Mouse (Mus musculus) embryo, embryonic 11.5 days (tissue): Measurements from ENCODE around the gene Chd1l.

Experiments
- DNase-seq: peaks from one replicate; pipeline ENCODE4 v3.0.0-alpha.2; 2012; ENCODE audit warnings: low read depth, low spot score

Chd1l gene

DNA sequence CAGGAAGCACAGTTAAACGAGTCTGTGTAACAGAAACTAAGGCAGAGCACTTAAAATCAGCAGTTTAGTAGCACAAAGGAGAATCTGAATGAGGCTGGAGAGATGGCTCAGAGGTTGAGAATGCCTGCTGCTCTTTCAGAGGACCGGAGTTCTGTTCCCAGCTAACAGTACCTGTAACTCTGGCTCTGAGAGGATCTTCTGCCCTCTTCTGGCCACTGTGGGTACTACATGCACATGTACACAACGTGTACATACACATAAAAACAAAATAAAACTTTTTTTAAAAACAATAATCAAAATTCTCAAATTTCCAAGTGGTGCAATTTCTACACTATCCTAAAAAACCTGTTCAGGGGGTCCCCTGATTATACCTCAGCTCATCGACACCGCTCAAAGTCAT lies 85.2 kb downstream of the Chd1l start:
- no peak for DNase-seq

DNA sequence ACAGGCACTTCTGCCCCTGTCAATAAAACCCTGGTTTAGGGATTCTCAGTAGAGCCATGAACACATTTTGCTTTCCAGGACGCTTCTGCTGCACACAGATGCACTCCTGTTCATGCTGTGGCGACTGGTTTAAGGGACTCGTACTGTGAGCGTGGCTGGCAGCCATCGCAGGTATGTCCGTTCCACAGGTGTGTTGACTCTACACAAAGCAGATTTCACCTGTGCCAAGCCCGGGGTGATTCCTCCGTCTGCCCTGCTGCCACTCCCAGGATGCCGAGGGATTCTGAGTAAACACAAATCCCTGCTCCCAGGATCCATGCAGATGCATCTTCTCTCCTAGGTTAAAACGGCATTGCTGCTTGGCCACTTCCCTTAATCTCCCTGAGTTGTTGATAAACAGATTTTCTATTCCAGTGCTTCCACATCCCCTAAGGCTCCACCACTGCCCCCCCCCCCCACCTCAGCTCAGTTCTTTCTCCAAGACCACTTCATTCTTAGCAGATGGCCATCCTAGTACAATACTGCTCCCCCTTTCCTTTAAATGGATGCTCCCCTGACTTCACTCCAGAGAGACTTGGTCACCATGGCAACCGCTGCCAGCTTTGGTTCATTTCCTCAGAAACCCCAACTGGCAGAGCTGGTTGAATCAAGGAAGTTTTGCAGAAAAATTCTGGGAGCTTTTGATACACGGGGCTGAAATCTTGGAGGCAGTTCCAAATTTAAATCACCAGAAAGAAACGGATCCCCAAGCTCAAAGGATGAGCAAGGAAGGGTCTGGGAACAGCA lies 87.9 kb downstream of the Chd1l start:
- DNase-seq = no peak

DNA sequence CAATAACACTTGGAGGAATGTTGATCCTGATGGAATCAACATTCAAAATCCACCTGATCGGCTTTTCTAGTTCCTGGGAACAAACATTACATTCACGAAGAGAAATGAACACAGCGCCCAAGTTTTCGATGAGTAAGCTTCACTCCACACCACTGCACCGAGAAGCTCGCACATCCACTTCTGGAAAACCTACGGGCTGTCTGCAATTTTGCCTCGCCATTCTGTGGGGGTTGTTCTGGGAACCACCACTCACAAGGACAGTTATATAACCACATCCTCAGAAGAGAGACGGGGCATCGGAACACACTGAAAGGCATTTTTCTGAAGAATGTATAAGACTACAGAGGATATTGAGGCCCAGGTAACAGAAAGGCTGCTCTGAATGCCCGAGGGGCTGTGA lies 90.1 kb downstream of the Chd1l start:
- DNase-seq = no peak

DNA sequence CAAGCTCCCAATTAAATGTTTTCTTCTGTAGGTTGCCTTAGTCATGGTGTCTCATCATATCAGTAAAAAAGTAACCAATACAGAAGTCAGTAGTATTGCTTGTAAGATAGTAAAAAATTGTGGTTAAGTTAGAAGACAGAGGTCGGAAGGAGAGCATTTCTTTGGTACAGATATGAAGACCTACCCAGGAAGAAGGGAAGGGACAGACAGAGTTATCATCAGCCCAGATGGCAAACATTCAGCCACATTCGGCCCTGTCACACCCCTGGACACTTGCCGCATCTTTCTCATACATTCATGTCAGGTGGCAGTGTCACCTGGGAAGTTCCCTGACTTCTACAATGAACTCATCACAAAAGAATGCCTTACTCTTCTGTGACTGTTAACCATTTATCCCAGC lies 97.7 kb downstream of the Chd1l start:
- DNase-seq = no peak
